Mouse (Mus musculus): ENCODE measurements around the gene Wdr90. TPM values are rescaled to one million over a fixed set of nuclear protein-coding genes. Genes with fewer than 3 reads are reported as not detected.

Wdr90 gene
- 21.9 and 25.5 TPM in 2 replicates for total RNA-seq (2023)

GRCm38 (mm10) chr17:25860832-25861703, at the start of gene Wdr90:
Wdr90 (minus strand) TSS chr17:25861501.

DNA sequence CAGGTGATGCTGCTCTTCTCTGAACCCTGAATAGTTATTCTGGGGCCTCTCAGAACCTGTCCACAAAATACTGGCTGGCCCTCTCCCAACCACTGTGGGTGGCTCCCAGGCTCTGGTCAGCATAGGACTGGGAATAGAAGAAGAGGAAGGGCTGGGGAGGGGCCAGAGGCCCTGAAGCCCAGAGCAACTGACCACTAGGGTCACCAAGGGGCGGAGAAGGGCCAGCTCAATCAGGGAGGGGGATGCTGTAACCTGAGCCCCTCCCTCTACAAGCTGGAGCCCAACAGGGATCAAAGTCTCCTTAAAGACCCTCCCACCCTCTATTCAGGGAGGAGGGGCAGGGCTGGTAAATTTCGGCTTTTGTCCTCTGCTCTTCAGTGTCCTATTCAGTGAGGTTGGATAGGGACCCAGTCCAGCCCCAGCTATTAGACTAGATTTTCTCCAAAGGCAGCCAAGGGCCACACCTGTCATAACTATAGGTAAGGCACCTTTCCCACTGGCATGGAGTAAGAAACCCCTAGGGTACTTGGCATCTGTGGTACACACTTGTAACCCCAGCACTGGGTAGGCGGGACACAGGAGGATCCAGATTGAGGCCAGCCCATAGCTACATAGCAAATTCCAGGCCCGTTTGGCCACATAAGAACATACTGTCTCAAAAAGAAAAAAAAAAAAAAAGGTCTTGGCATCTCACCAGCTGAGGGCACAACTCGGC, 19.1 kb upstream of the Wdr90 start, which contains the start of gene Wfikkn1:
Gene Wfikkn1 (minus strand): TSS at position 663 of the 715 bp plus-strand sequence.

GRCm38 (mm10) chr17:25874721-25875170, 13.4 kb upstream of the Wdr90 start, which contains the start of gene Mettl26:
Mettl26 (plus strand) TSS chr17:25875074.

GRCm38 (mm10) chr17:25868601-25869191, 7.4 kb upstream of the Wdr90 start, which contains the start of gene Mcrip2:
Mcrip2 (minus strand) TSS chr17:25868764.

DNA sequence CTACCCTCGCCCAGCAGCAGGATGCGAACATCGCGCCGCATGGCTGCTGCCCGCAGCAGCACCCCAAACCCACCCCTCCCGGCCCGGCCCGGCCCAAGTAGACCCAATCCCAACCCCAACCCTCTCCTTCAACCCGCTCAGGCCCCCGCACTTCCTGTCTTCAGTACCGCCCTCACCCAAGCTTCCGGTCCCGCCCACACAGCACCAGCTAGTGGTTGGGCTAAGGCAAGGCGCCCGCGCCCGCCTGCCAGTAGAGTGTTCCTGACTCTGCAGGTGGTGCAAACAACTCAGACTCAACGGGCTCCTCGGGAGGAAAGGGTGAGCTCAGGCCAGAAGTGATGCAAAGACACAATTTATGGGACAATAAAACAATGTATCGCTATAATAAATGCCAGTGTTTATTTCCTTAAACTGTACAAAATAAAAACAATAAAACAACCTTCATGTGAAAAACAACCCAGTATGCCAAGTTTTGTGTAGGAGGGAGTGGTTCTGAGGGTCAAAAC, 16.9 kb downstream of the Wdr90 start, which contains the start of gene Rhot2:
Gene Rhot2 (minus strand): TSS at position 456 of the 506 bp plus-strand sequence.

GRCm38 (mm10) chr17:25841117-25841880, 20.0 kb downstream of the Wdr90 start, which contains the start of gene Gm20683:
Gm20683 (minus strand) TSS chr17:25841763.

DNA sequence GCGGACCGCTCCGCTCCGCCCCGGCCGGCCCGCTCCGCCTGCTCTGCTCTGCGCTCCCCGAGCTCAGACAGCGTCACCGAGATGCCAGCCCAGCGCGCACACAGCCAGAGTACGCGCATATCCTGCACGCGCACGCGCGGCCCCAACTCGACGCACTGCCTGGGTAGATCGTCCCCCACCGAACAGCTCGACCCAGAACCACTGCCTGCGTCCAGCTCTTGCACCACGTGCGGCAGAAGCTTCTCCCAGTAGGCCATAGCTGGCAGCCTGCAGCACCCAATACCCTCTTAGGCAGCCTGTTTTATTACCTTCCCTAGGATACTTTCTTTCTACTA, 24.3 kb downstream of the Wdr90 start, which contains the start of gene Rhbdl1:
Gene Rhbdl1 (minus strand): TSS at position 220 of the 335 bp plus-strand sequence.

GRCm38 (mm10) chr17:25833291-25833663, 28.0 kb downstream of the Wdr90 start, which contains the start of gene Stub1:
Stub1 (minus strand) TSS chr17:25833404.

DNA sequence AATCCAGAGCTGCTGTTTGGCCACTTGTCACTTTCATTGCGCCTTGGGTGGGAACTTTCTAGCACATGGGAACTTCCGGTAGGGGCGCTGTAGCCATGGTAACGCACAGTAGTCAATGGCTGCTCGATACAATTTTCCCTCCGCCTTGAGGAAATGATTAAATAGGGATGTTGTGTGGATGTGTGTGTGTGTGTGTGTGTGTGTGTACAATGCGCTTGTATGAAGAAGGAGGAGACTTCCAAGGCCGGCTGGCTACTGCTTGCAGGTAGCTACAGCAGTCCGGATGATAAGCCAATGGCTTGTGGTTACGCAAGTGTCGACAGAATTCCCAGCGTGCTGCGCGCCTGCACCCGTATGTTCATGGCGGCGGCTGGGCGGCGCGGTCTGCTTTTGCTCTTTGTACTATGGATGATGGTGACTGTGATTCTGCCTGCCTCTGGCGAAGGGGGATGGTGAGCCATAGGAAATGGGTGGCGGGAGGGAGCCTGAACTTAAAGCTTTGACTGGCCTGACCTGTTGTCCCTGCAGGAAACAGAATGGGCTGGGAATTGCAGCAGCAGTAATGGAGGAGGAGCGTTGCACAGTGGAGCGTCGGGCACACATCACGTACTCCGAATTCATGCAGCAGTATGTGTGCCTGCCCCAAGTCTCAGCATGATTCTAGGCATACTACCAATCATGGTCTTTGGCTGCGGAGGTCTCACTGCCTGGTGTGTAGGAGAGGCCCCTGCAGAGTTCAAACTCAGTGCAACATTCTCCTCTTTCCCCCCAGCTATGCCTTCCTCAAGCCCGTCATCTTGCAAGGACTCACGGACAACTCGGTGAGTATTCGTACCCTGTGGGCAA, 32.4 kb downstream of the Wdr90 start, which contains the start of gene Jmjd8:
Gene Jmjd8 (plus strand): TSS at position 156 of the 846 bp plus-strand sequence.

GRCm38 (mm10) chr17:25823452-25823851, 37.8 kb downstream of the Wdr90 start, which contains the start of gene Wdr24:
Wdr24 (plus strand) TSS chr17:25823627.

GRCm38 (mm10) chr17:25808789-25809605, 52.3 kb downstream of the Wdr90 start, which contains the start of gene Fbxl16:
Fbxl16 (plus strand) TSS chr17:25809085.

GRCm38 (mm10) chr17:25796951-25797369, 64.3 kb downstream of the Wdr90 start, which contains the start of gene Metrn:
Metrn (minus strand) TSS chr17:25797136.

GRCm38 (mm10) chr17:25795609-25796092, 65.7 kb downstream of the Wdr90 start, which contains the start of gene AC134908.4:
AC134908.4 (minus strand) TSS chr17:25795659.

Other genes with a start within 250 kb of the Wdr90 start
- not detected in 2 replicates for gene Gng13, start 144.3 kb downstream of the Wdr90 start, total RNA-seq (2023)
- 9.7 and 18.7 TPM in 2 replicates for gene Chtf18, start 134.1 kb downstream of the Wdr90 start, total RNA-seq (2023)
- 4.5 TPM in 2 replicates for gene Rpusd1, start 133.8 kb downstream of the Wdr90 start, total RNA-seq (2023)
- gene Mslnl, start 125.5 kb downstream of the Wdr90 start, total RNA-seq (2023), result not detected in 2 replicates
- 0.88 TPM in 1 of 2 replicates, not detected in the other for gene Msln, start 107.1 kb downstream of the Wdr90 start, total RNA-seq (2023)
- gene Narfl, start 87.7 kb downstream of the Wdr90 start, total RNA-seq (2023), result 24.6 and 35.5 TPM in 2 replicates
- gene Haghl, start 75.8 kb downstream of the Wdr90 start, total RNA-seq (2023), result 10.2 and 14.6 TPM in 2 replicates
- 0.22 TPM in 1 of 2 replicates, not detected in the other for gene Ccdc78, start 74.9 kb downstream of the Wdr90 start, total RNA-seq (2023)
- gene Fam173a, start 68.6 kb downstream of the Wdr90 start, total RNA-seq (2023), result 25.4 and 34.7 TPM in 2 replicates
- not detected in 2 replicates for gene AC134908.4, start 65.8 kb downstream of the Wdr90 start, total RNA-seq (2023)
- 10.9 and 16.2 TPM in 2 replicates for gene Metrn, start 64.4 kb downstream of the Wdr90 start, total RNA-seq (2023)
- gene Fbxl16, start 52.4 kb downstream of the Wdr90 start, total RNA-seq (2023), result 0.11 TPM in 1 of 2 replicates, not detected in the other
- gene Wdr24, start 37.9 kb downstream of the Wdr90 start, total RNA-seq (2023), result 13.3 and 17.6 TPM in 2 replicates
- 7.7 and 8.2 TPM in 2 replicates for gene Jmjd8, start 32.6 kb downstream of the Wdr90 start, total RNA-seq (2023)
- gene Stub1, start 28.1 kb downstream of the Wdr90 start, total RNA-seq (2023), result 35.4 and 46.5 TPM in 2 replicates
- 0.64 and 1.3 TPM in 2 replicates for gene Rhbdl1, start 24.2 kb downstream of the Wdr90 start, total RNA-seq (2023)
- gene Gm20683, start 19.7 kb downstream of the Wdr90 start, total RNA-seq (2023), result 1.7 and 2.8 TPM in 2 replicates
- gene Rhot2, start 16.6 kb downstream of the Wdr90 start, total RNA-seq (2023), result 26.5 and 33.7 TPM in 2 replicates
- 1.4 and 3.2 TPM in 2 replicates for gene Mcrip2, start 7.3 kb upstream of the Wdr90 start, total RNA-seq (2023)
- 6.4 and 6.5 TPM in 2 replicates for gene Mettl26, start 13.6 kb upstream of the Wdr90 start, total RNA-seq (2023)
- 2.1 and 4.1 TPM in 2 replicates for gene Wfikkn1, start 19.4 kb upstream of the Wdr90 start, total RNA-seq (2023)
- 13.0 and 17.4 TPM in 2 replicates for gene Rab40c, start 58.2 kb upstream of the Wdr90 start, total RNA-seq (2023)
- gene Pigq, start 83.4 kb upstream of the Wdr90 start, total RNA-seq (2023), result 34.9 and 36.2 TPM in 2 replicates
- gene Nhlrc4, start 83.5 kb upstream of the Wdr90 start, total RNA-seq (2023), result not detected in 2 replicates
- gene A930017K11Rik, start 91.1 kb upstream of the Wdr90 start, total RNA-seq (2023), result not detected in 2 replicates
- 12.0 and 19.3 TPM in 2 replicates for gene Capn15, start 124.3 kb upstream of the Wdr90 start, total RNA-seq (2023)
- gene Rab11fip3, start 208.1 kb upstream of the Wdr90 start, total RNA-seq (2023), result 0.75 and 1.3 TPM in 2 replicates
- 2.5 and 3.0 TPM in 2 replicates for gene Decr2, start 228.8 kb upstream of the Wdr90 start, total RNA-seq (2023)
- gene Nme4, start 234.1 kb upstream of the Wdr90 start, total RNA-seq (2023), result 0.69 and 1.1 TPM in 2 replicates